Mouse (Mus musculus) small intestine, adult 2 months (tissue): Measurements from ENCODE around the gene 2410015M20Rik.

ENCODE experiments used
- CTCF ChIP-seq: fragments of 200-500 bp; IDR thresholded peaks from 2 replicates; pipeline ENCODE4 v1.5.1; 2012; ENCODE audit warnings: low read depth, mild to moderate bottlenecking, control low read depth, inconsistent platforms, low read length, moderate library complexity, mixed read lengths; ENCODE audit not compliant: insufficient replicate concordance, insufficient read length; ENCODE audit errors: extremely low read depth
- POLR2A ChIP-seq: fragments of 200-500 bp; IDR thresholded peaks from 2 replicates; pipeline ENCODE4 v1.6.1; 2012; ENCODE audit warnings: low read depth, mild to moderate bottlenecking, control low read depth, inconsistent platforms, low read length, moderate library complexity

DNA sequence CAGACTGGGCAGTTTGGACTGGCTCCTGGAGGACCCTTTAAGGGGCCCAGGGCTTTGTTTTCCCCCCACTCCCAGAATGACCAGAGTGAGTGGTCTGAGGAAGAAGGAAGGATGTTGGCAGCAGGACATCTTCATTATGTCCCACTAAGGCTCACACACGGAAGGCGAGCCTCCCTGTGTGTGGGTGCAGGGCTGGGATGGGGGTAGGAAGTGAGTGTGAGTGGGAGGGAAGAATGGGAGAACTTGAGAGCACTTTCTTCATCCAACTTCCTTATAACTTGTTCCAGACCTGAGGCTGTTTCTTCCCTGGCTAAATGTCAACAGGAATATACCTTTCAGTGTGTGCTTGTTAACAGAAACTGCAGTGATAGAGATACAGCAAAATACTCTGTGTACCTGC lies 1.8 kb upstream of the 2410015M20Rik start:
- TF ChIP-seq CTCF (no peak), POLR2A (no peak)
